Mouse (Mus musculus): Measurements from ENCODE around the gene Tubb5.

DNA sequence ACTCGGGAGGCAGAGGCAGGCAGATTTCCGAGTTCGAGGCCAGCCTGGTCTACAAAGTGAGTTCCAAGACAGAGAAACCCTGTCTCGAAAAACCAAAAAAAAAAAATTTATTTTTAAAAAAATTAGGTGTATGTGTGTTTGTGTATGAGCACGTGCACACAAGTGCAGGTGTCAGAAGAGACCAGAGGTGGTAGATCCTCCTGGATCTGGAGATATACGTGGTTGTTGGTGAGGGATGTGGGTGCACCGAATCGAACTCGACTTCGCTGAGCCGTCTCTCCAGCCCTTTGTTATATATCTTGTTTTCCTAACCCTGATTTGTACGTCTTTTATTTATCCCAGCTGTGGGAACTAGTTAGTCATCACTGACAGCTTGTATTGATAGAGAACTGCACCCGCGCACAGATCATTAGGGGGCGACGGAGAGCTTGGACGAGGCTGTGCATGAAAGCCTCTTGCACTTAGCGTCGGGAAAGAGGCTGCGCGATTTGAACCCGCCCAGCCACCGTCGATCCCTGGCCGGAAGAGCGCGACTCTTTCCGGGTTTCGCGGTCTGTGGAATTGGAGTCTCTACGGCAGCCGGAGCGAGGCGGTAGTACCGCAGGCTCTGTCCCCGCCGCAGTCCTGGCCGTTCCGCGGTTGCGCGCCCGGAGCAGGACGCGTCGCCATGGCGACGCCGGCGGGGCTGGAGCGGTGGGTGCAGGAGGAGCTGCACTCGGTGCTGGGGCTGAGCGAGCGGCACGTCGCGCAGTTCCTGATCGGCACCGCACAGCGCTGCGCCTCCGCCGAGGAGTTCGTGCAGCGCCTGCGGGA lies 41.3 kb upstream of the Tubb5 start, which contains the start of gene Dhx16:
- 0 out of 2 replicates have a peak, but pooled peaks have one; percentile 62 for TF ChIP-seq EP300 (IDR thresholded peaks at IDR 0.05; ENCODE audit: insufficient read depth, low read depth, low read length)
- TF ChIP-seq CTCF (IDR thresholded peaks at IDR 0.05; ENCODE audit: low read depth, low read length) = peak; percentile 78
- TF ChIP-seq POLR2A (IDR thresholded peaks at IDR 0.05; ENCODE audit: insufficient read depth, low read length) = no peak
